Mouse (Mus musculus) small intestine, adult 2 months (tissue): ENCODE data around the gene Rpl9. TPM values are rescaled to one million over a fixed set of nuclear protein-coding genes. Genes with fewer than 3 reads are reported as not detected.
A peak's percentile ranks its signal among the peaks of the same experiment; 100 is the strongest.

Experiments used
- H3K27ac ChIP-seq: fragments of 200-500 bp; 2 replicates; pipeline ENCODE4 v1.5.1; 2012; ENCODE audit warnings: low read depth, low read length, control low read depth, inconsistent platforms; ENCODE audit not compliant: insufficient read depth
- H3K27me3 ChIP-seq: fragments of 200-500 bp; 2 replicates; pipeline ENCODE4 v1.6.1; 2012; ENCODE audit warnings: mild to moderate bottlenecking, moderate library complexity, low read length, inconsistent platforms; ENCODE audit not compliant: control insufficient read depth, insufficient read depth
- H3K36me3 ChIP-seq: fragments of 200-500 bp; 2 replicates; pipeline ENCODE4 v1.6.1; 2012; ENCODE audit warnings: mild to moderate bottlenecking, low read length, control low read depth, inconsistent platforms; ENCODE audit not compliant: control insufficient read depth, insufficient read depth
- H3K4me1 ChIP-seq: fragments of 200-500 bp; 2 replicates; pipeline ENCODE4 v1.6.1; 2012; ENCODE audit warnings: low read length, inconsistent platforms, mixed read lengths; ENCODE audit not compliant: control insufficient read depth, insufficient read depth, insufficient read length
- H3K4me3 ChIP-seq: fragments of 200-500 bp; 2 replicates; pipeline ENCODE4 v1.5.1; 2012; ENCODE audit warnings: low read depth, mild to moderate bottlenecking, control low read depth, inconsistent platforms, low read length, moderate library complexity
- CTCF ChIP-seq: fragments of 200-500 bp; IDR thresholded peaks from 2 replicates; pipeline ENCODE4 v1.5.1; 2012; ENCODE audit warnings: low read depth, mild to moderate bottlenecking, control low read depth, inconsistent platforms, low read length, moderate library complexity, mixed read lengths; ENCODE audit not compliant: insufficient replicate concordance, insufficient read length; ENCODE audit errors: extremely low read depth
- POLR2A ChIP-seq: fragments of 200-500 bp; IDR thresholded peaks from 2 replicates; pipeline ENCODE4 v1.6.1; 2012; ENCODE audit warnings: low read depth, mild to moderate bottlenecking, control low read depth, inconsistent platforms, low read length, moderate library complexity
- WGBS: fragments of 180-500 bp; shearing (Covaris S2); methylation state at CpG from one replicate; pipeline ENCODE4 v1.1.7; 2018; 5-methylcytosine and 5-hydroxymethylcytosine counted together
- polyA plus RNA-seq: library from polyadenylated mRNA; depleted of rRNA; stranded (reverse); fragments of >200 nt; gene quantifications from 2 replicates; pipeline ENCODE4 v1.2.3, GENCODE M21; 2012

The Rpl9 gene
- polyA plus RNA-seq, 1 experiment: 62.6 TPM

DNA sequence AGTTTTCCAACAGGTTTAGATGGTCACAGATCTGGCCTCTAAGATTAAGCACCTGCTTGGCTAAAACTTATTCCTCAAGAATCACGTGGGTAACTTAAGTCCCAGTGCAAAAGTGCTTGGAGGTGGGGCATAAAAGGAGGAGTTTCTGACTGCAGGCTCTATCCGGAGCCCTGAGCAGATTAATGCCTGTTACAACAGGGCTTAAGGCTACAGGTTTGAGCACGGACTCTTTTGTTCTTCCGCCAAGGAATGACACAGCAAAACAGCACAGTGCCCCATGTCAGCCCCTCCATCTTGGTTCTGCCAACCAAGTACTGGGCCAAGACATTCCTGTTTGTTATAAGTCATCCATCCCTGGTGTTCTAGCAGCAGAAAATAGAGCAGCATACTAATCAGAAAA lies 37.1 kb upstream of the Rpl9 start:
- H3K27me3 ChIP-seq: no peaks in the 10 kb centered on the region
- peaks cover 13% of the 10 kb centered on the region for H3K36me3 ChIP-seq
- H3K27ac ChIP-seq: peak overlapping the region; percentile 62
- no peak for TF ChIP-seq POLR2A
- no peak for TF ChIP-seq CTCF
- H3K4me1 ChIP-seq: peaks cover 38% of the 10 kb centered on the region
- no peak overlapping the region for H3K4me3 ChIP-seq
- WGBS: 21% methylated on average over 4 of the region's 4 CpGs

DNA sequence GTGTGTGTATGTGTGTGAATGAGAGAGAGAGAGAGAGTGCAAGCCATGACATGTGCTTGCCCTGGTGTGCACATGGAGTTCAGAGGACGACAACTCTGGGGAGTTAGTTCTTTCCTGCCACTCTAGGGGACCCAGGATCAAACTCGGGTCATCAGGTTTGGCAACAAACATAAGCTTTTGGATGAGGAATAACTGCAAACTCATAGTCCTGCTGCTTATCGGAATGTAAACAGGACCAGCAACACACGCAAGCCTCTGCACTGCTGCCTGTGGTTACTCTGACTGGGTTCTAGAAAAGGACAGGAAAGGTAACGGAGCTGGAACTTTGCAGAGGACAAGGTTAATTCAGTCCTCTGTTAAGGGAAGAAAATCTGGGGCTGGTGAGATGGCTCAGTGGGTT lies 34.0 kb upstream of the Rpl9 start:
- Histone ChIP-seq H3K36me3 (peaks cover 29% of the 10 kb centered on the region), H3K27ac (peak overlapping the region; percentile 3; the same call in 1 of the 2 replicates)
- WGBS: 62% methylated on average over 5 of the region's 5 CpGs

DNA sequence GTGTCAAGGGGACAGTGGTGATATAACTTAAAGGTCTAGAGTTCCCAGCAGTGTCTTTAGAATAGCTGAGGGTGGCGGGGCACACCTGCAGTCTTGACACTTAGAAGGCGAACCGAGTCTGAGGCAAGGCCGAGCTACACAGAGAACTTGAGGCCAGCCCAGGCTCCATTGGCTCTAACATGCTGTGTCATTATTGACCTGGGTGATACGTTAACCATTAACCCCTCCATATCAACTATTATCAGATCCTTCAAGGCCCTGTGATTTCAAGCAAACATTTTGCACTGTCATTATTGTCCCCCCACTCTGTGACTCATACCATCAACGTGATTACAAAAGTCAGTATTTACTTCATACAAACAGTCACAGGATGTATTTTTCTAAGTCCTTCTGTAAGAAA lies 33.0 kb upstream of the Rpl9 start:
- H3K4me1 ChIP-seq: peaks cover 40% of the 10 kb centered on the region; the same call in 1 of the 2 replicates
- TF ChIP-seq POLR2A: peak; percentile 25; the same call in 1 of the 2 replicates
- no peak for TF ChIP-seq CTCF
- peaks cover 29% of the 10 kb centered on the region for H3K36me3 ChIP-seq
- WGBS: 34% methylated on average over 6 of the region's 6 CpGs
- H3K4me3 ChIP-seq: no peak overlapping the region
- H3K27me3 ChIP-seq: no peaks in the 10 kb centered on the region
- peak overlapping the region; percentile 81; the same call in 1 of the 2 replicates for H3K27ac ChIP-seq

More for the DNA sequence above, 34.0 kb upstream of the Rpl9 start:
- peaks cover 40% of the 10 kb centered on the region; the same call in 1 of the 2 replicates for H3K4me1 ChIP-seq
- no peak for TF ChIP-seq CTCF
- TF ChIP-seq POLR2A: no peak
- no peak overlapping the region for H3K4me3 ChIP-seq
- no peaks in the 10 kb centered on the region for H3K27me3 ChIP-seq

DNA sequence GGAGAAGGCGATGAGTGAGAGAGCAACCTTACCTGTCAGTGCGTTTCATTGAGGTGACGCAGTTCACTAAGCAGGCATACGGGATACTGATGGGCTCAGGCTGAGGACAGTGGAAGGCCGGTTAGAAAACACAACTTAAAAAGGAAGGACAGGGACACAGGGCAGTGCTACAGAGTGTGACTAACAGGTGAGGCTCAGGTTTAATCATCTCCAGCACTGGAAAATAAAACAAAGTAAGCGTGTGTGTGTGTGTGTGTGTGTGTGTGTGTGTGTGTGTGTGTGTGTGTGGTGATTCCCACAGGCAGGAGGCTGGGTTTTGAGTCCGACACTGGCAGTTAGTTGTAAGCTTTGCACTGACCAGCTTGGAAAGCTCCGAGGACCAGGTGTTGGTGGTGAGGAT lies 31.6 kb upstream of the Rpl9 start:
- peaks cover 37% of the 10 kb centered on the region for H3K36me3 ChIP-seq
- TF ChIP-seq POLR2A (no peak), CTCF (no peak)
- no peaks in the 10 kb centered on the region for H3K27me3 ChIP-seq
- peaks cover 32% of the 10 kb centered on the region; the same call in 1 of the 2 replicates for H3K4me1 ChIP-seq
- 95% methylated on average over 8 of the region's 8 CpGs for WGBS
- no peak overlapping the region for H3K4me3 ChIP-seq
- no peak overlapping the region for H3K27ac ChIP-seq

DNA sequence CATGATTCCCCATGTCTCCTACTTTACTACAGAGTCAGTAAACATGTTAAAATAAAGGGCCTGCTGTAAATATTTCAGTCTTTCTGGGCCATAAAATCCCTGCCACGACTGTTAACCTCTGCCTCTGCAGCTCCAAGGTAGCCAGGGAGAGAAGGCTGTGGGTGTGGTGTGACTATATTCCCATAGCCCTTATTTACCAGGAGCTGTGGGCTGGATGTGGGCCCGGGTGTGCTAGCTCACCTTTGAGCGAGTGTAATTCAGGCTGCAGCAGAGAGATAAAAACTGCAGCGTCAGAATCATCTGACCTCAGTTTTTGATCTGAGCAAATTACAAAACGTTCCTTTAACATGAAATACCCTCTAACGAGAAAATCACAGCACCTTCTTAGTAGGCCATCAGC lies 29.6 kb upstream of the Rpl9 start:
- no peak overlapping the region for H3K4me3 ChIP-seq
- WGBS: 24% methylated on average over 6 of the region's 6 CpGs
- H3K36me3 ChIP-seq: peaks cover 50% of the 10 kb centered on the region
- H3K27ac ChIP-seq: peak overlapping the region; percentile 92
- H3K4me1 ChIP-seq: peaks cover 23% of the 10 kb centered on the region; the same call in 1 of the 2 replicates
- TF ChIP-seq CTCF (no peak), POLR2A (no peak)
- no peaks in the 10 kb centered on the region for H3K27me3 ChIP-seq

DNA sequence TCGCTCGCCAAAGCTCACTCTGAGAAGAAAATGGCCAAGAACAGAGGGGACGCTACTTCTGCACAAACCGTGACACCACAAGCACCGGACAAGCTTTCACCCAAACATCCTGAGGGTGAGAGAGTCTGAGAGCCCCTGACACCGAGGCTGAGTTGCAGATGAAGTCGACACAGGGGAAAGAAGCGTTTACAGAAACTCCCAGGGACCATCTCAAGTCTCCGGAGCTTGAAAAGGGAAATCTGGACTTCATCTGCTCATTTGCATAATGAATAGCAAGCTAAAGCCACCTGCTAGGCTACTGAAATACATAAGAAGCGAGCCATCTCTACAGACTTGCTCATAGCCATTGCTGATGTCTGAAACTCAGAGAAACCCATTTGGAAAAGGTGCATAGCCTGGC lies 27.9 kb upstream of the Rpl9 start:
- 88% methylated on average over 10 of the region's 10 CpGs for WGBS
- Histone ChIP-seq H3K27me3 (no peaks in the 10 kb centered on the region), H3K4me1 (peaks cover 17% of the 10 kb centered on the region; the same call in 1 of the 2 replicates), H3K4me3 (no peak overlapping the region), H3K27ac (no peak overlapping the region), H3K36me3 (peaks cover 55% of the 10 kb centered on the region)
- TF ChIP-seq CTCF: no peak
- TF ChIP-seq POLR2A: no peak

DNA sequence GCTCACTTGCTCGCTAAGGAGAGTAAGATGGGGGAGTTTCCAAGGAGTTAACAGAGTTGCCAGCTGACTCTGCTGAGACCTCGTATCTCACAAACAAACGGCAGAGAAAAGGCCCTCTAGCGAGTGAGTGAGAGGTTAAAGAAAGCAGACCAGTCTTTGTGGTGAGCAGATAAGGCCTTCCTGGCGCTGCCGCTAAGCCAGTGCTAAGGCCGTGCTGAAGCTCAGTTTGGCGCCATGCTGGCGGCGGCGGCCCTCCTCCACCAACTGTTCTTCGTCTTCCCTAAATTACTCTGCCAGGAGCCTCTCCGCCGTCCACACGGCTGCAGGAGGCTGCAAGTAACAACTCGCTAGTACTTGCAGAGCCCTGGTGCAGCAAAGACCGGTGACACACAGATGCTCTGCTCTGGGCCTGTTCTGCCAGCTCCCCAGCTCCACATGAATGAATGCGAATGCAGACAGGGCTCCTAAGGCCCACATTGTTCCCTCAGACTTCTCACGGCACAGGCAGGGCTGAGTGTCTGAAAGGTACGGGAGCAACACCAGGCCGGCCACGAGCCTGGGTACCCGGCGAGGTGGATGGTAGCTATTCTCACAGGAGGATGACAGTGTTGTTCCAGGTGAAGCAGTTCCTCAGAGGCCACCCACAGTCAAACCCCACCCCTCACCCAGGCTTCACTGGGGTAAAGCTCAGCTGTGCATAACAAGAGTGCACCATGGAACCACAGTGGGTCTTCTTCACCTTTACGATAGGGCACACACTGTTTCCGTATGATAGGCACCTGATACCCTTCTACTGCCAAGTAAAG lies 24.6 kb upstream of the Rpl9 start:
- 73% methylated on average over 26 of the region's 26 CpGs for WGBS
- H3K27ac ChIP-seq: peak overlapping the region; percentile 3; the same call in 1 of the 2 replicates
- H3K36me3 ChIP-seq: peaks cover 47% of the 10 kb centered on the region

More for the DNA sequence above, 24.6 kb upstream of the Rpl9 start:
- TF ChIP-seq CTCF (no peak), POLR2A (no peak)
- no peaks in the 10 kb centered on the region for H3K27me3 ChIP-seq
- peaks cover 8% of the 10 kb centered on the region; the same call in 1 of the 2 replicates for H3K4me1 ChIP-seq
- H3K4me3 ChIP-seq: no peak overlapping the region
